Mouse (Mus musculus) midbrain, embryonic 14.5 days (tissue): ENCODE measurements around the gene Ddx41. TPM values are rescaled to one million over a fixed set of nuclear protein-coding genes. Genes with fewer than 3 reads are reported as not detected.

Experiments used
- ATAC-seq: fragments of 200-750 bp; cut with Nextera tagmentation; 2 replicates; pipeline ENCODE4 v1.8.0; 2017; ENCODE audit warnings: moderate number of reproducible peaks, moderate library complexity; ENCODE audit not compliant: low FRiP score, low TSS enrichment
- DNase-seq: peaks from one replicate; pipeline ENCODE4 v3.0.0-alpha.2; 2015
- H3K27ac ChIP-seq: fragments of 300-500 bp; sonication (generic); replicated peaks from 2 replicates; pipeline ENCODE4 v1.5.1; 2014; ENCODE audit warnings: mild to moderate bottlenecking, low read depth, low read length, moderate library complexity
- H3K27me3 ChIP-seq: fragments of 300-500 bp; sonication (generic); 2 replicates; pipeline ENCODE4 v1.6.1; 2014; ENCODE audit warnings: low read length, control low read depth, mixed read lengths; ENCODE audit not compliant: control insufficient read depth, insufficient read depth
- H3K36me3 ChIP-seq: fragments of 300-500 bp; sonication (generic); 2 replicates; pipeline ENCODE4 v1.6.1; 2014; ENCODE audit warnings: low read length, control low read depth; ENCODE audit not compliant: control insufficient read depth, insufficient read depth
- H3K4me1 ChIP-seq: fragments of 300-500 bp; sonication (generic); 2 replicates; pipeline ENCODE4 v1.6.1; 2014; ENCODE audit warnings: mild to moderate bottlenecking, antibody characterized with exemption, low read length, control low read depth; ENCODE audit not compliant: control insufficient read depth, insufficient read depth
- H3K4me2 ChIP-seq: fragments of 300-500 bp; sonication (generic); 2 replicates; pipeline ENCODE4 v1.6.1; 2014; ENCODE audit warnings: mild to moderate bottlenecking, low read length, moderate library complexity
- H3K4me3 ChIP-seq: fragments of 300-500 bp; sonication (generic); replicated peaks from 2 replicates; pipeline ENCODE4 v1.5.1; 2014; ENCODE audit warnings: low read depth, low read length
- H3K9ac ChIP-seq: fragments of 300-500 bp; sonication (generic); replicated peaks from 2 replicates; pipeline ENCODE4 v1.6.1; 2014; ENCODE audit warnings: mild to moderate bottlenecking, low read length, moderate library complexity
- H3K9me3 ChIP-seq: fragments of 300-500 bp; sonication (generic); 2 replicates; pipeline ENCODE4 v1.6.1; 2016; ENCODE audit warnings: low read length, control low read depth, mixed read lengths; ENCODE audit not compliant: control insufficient read depth
- WGBS: fragments of 180-500 bp; shearing (Covaris S2); extraction: QIAGEN DNeasy Blood & Tissue Kit; methylation state at CpG from one replicate; pipeline ENCODE4 v1.1.7; 2014; 5-methylcytosine and 5-hydroxymethylcytosine counted together
- polyA plus RNA-seq: library from polyadenylated mRNA; unstranded; fragments of >200 nt; fragmentation: Nextera tagmentation; extraction: Ambion mirVana; gene quantifications from 2 replicates; pipeline ENCODE4 v1.2.1, GENCODE M21; 2014

Gene Ddx41
- polyA plus RNA-seq, 1 experiment from 2014 or later, result 56.2 TPM

DNA sequence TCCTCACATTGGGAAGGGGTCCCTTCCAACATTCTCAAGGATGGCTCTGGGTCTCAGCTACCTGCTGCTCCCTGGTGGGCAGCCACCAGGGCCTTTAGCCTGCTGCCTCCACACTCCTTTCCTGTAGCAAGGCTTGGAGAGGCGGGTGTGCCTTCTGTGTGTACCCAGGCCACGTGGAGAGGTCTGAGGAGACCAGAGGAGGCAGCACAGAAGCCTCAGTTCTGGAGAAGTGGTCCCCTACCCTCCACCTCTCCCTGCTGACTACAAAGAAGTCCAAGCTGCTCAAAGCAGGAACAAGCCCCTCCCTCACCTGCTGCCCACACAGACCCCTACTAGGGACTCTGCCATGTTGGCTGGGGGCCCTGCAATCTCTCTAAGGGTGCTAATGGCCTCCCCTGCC lies 42.2 kb downstream of the Ddx41 start:
- no peak; the same call in 1 of the 2 replicates for ATAC-seq
- no peaks in the 10 kb centered on the region for H3K27me3 ChIP-seq
- H3K9me3 ChIP-seq, result no peaks in the 10 kb centered on the region
- H3K9ac ChIP-seq, result no peak overlapping the region
- no peak overlapping the region for H3K4me2 ChIP-seq
- WGBS, result 27% methylated on average over 2 of the region's 2 CpGs
- H3K27ac ChIP-seq, result no peak overlapping the region
- H3K36me3 ChIP-seq, result peaks cover 13% of the 10 kb centered on the region
- H3K4me1 ChIP-seq, result peaks cover 28% of the 10 kb centered on the region
- DNase-seq, result no peak
- no peak overlapping the region for H3K4me3 ChIP-seq

DNA sequence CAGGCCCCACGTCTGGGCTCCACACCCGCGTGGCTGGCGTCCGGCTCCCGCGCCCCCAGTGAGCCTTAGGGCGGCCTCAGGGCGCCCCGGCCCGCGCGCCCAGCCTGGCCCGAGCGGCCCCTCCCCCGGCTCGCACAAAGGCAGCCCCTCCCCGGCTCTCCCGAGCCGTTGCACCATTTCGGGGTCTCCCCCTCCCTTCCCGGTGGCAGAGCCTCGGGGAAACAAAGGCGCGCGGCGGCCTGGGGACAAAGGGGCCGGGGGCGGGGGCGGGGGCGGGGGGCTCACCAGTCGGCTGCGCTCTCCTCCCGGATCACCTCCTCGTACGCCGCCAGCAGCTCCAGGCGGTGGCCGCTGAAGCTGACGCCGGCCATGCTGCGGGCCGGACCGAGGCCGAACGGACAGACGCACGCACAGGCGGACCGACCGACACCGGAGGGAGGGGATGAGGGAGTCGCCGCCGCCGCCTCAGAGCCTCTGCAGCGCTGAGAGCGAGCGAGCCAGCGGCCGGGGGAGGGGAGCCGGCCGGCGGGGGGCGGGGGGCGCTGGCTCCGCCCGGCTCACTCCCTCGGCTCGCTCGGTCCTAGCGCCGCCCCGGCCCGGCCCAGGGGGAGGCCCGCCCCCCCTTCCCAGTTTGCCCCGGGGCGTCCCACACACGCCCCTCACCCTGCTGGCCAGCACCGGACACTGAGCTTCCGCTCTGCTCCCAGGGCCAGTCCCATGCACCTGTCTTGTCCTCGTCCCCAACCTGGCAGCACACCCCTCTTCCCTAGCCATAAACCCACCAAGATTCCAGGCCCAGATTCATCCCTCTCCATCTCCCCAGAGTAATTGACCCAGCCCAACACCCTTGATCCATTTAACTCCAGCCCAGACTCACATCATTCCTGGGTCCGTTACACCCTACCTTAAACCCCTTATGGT lies 48.6 kb downstream of the Ddx41 start, which contains the start of gene Dbn1:
Gene Dbn1, minus strand, starts transcription at position 534 of the 921 bp plus-strand sequence.
- ATAC-seq, result peak; percentile 80
- Histone ChIP-seq H3K4me2 (peak within 1 kb of the TSS; percentile 100), H3K9ac (peak within 1 kb of the TSS; percentile 100), H3K27me3 (no peaks in the 10 kb centered on the region), H3K4me3 (peak within 1 kb of the TSS; percentile 100), H3K9me3 (no peaks in the 10 kb centered on the region), H3K36me3 (peaks cover 14% of the 10 kb centered on the region), H3K27ac (peak within 1 kb of the TSS; percentile 100), H3K4me1 (peaks cover 38% of the 10 kb centered on the region)
- WGBS, result under 1% methylated on average over 65 of the region's 83 CpGs
- DNase-seq, result peak; percentile 92

DNA sequence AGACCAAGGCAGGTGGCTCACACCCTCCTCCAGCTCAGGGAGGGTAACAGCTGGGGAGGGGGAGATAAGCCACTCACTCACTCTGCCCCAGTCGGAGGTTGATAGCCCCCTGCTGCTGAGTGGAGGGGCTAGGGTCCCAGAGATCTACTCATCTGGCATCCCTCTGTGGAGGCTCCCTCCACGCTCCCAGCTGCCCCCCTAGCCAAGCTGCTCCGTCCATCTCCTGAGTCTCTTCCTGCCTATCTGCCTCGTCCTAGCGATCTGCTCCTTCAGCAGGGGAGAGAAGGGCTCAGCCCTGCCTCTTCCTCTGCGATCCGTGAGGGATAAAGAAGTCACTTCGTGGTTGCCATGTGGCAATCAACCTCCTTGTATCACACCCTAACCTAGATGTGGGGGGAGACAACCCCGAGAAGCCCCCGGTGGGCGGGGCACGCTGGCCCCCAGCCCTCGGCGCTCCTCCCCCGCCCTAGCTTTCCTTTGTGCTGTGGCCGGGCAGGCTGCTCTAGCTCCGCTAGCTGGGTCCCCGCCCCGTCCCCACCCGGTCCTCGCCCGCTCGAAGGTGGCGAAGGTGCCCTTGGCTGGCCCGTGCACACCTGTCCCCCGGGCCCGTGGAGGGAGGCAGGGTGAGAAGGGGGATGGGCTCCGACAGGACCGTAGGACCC lies 49.4 kb downstream of the Ddx41 start:
- DNase-seq (peak; percentile 83), ATAC-seq (peak; percentile 48)
- H3K27ac ChIP-seq, result peak overlapping the region; percentile 100
- peak overlapping the region; percentile 100 for H3K4me3 ChIP-seq
- peaks cover 22% of the 10 kb centered on the region for H3K36me3 ChIP-seq
- H3K9me3 ChIP-seq, result no peaks in the 10 kb centered on the region
- H3K4me1 ChIP-seq, result peaks cover 44% of the 10 kb centered on the region
- peak overlapping the region; percentile 100 for H3K4me2 ChIP-seq
- 0% methylated on average over 29 of the region's 29 CpGs for WGBS
- no peaks in the 10 kb centered on the region for H3K27me3 ChIP-seq
- peak overlapping the region; percentile 100 for H3K9ac ChIP-seq

DNA sequence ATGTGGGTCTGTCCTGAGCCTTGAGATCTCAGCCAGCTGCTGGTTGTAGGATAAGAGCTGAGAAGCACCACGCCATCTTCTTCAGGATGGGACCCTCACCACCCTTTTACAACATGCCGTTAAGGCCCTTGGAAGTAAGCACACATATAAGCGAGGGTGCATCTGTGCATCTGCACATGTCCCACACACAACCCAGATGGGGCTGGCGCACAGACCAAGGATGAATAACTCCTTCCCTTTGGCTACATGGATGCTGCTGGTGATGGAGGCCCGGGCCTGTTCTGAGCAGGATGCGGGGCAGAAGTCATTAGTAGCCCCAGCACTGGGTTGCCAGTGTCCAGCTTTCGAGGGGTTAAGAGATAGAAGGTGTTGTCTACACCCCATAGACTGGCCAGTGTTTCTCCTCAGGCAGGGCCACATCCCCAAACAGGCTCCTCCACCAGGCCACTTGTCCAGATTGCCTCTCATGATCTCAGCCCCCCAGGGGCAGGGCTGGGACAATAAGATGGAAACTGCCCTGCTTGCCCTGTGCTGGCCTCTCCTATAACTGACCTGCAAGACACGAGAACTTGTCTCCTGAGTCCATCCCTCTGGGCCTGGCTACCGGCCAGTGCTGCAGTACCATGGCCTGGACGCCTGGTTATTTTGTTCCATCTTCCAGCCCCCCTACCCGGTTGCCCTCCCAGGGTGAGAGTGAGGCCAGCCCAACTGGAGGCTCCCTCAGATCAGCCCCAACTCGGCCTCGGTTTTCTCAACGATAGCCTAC lies 50.2 kb downstream of the Ddx41 start:
- 29% methylated on average over 14 of the region's 14 CpGs for WGBS
- Histone ChIP-seq H3K36me3 (peaks cover 30% of the 10 kb centered on the region), H3K9ac (peak overlapping the region; percentile 100), H3K4me2 (peak overlapping the region; percentile 100), H3K4me1 (peaks cover 44% of the 10 kb centered on the region), H3K27ac (peak overlapping the region; percentile 100), H3K27me3 (no peaks in the 10 kb centered on the region), H3K9me3 (no peaks in the 10 kb centered on the region), H3K4me3 (peak overlapping the region; percentile 100)
- DNase-seq, result peak; percentile 59
- ATAC-seq, result no peak

DNA sequence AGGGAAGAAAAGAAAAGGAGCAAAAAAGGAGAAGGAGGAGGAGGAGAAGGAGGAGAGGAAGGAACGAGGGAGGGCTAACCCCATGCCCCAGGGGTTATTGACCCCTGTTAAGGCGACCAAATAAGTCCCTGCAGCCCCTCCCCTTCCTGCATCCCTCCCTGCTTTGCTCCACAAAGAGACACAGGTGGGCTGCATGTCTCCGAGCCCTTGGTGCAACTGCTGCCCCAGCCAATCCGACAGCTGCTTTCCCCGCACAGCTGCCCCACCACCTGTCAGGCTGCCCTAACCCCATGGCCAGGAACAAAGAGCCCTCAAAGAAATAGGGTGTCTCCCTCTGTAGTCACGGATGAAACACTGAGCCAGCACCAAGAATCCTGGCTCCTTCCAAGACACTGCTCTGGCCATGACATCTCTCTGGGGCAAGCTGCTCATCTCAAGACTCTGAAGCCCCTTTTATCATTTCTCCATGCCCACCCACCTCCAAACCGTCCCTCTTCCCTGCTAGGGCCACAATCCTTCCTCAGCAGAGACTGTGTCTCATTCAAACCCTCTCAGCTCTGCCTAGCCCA lies 51.9 kb downstream of the Ddx41 start:
- DNase-seq, result no peak
- Histone ChIP-seq H3K4me2 (peak overlapping the region; percentile 100), H3K27ac (peak overlapping the region; percentile 100), H3K9me3 (no peaks in the 10 kb centered on the region), H3K27me3 (no peaks in the 10 kb centered on the region), H3K36me3 (peaks cover 46% of the 10 kb centered on the region), H3K4me1 (peaks cover 44% of the 10 kb centered on the region), H3K4me3 (peak overlapping the region; percentile 100), H3K9ac (peak overlapping the region; percentile 100)
- 6% methylated on average over 7 of the region's 7 CpGs for WGBS
- ATAC-seq, result no peak

DNA sequence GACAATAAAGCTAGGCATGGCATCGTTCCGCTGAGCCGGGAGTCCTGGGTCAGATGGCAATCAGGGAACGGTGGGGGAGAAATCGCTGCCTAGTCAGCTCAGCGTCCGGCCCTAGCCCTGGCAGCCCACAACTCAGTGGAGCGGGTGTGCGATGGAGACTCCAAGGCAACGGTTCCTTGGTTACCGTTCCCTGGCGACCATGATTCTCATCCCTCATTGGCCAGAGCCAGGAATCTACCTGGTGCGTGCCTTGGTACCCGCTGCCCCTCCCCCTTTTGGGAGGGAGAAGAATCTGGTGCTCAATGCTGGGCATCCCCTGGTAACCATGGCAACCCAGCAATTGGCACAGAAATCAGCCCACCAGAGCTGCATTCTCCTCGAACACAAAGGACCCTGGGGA lies 52.9 kb downstream of the Ddx41 start:
- peak overlapping the region; percentile 100 for H3K9ac ChIP-seq
- peak overlapping the region; percentile 100 for H3K4me2 ChIP-seq
- ATAC-seq (peak; percentile 74), DNase-seq (peak; percentile 98)
- peaks cover 56% of the 10 kb centered on the region for H3K36me3 ChIP-seq
- no peaks in the 10 kb centered on the region for H3K9me3 ChIP-seq
- H3K4me3 ChIP-seq, result peak overlapping the region; percentile 100
- 1% methylated on average over 15 of the region's 15 CpGs for WGBS
- peak overlapping the region; percentile 100 for H3K27ac ChIP-seq
- peaks cover 44% of the 10 kb centered on the region for H3K4me1 ChIP-seq
- H3K27me3 ChIP-seq, result no peaks in the 10 kb centered on the region

DNA sequence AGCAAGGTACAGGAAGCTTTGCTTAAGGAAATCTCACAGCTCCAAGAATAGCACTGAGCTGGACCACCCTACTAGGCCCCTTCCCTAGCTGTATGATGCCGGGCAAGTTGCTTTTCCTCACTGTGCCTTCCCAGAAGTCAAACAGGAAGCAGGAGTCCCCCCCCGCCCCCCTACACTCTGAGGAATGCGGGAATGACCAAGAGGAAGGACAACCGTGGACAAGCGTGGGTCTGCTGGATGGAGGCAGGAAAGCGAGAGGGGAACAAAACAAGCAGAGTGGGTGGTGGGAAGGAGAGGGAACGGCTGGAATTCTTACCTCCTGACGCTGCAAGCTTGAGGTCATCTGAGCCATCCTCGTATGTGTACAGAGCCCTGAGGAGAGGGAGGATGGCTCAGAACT lies 53.4 kb downstream of the Ddx41 start:
- ATAC-seq, result no peak
- peaks cover 39% of the 10 kb centered on the region for H3K4me1 ChIP-seq

DNA sequence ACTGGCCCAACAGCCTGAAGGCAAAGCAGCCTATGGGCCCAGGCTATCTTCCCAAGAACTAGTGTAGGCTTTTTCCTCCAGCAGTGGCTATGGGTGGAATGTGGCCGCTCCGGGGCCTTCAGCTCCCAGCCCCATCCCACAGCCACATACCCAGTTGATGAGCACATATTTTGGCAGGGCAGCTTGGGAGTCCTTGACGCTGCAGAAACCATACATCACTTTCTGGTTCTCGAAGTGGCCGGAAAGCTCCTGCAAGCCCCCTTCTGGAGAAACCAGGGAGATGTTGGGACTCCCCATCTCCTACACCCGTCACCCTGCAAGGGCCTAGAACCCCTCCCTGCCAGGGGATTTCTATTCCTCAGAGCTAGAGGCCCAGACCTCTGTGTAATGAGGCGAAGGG lies 53.9 kb downstream of the Ddx41 start:
- Histone ChIP-seq H3K36me3 (peaks cover 66% of the 10 kb centered on the region), H3K27me3 (no peaks in the 10 kb centered on the region), H3K27ac (no peak overlapping the region; the same call in 1 of the 2 replicates), H3K9me3 (no peaks in the 10 kb centered on the region), H3K4me3 (no peak overlapping the region), H3K4me1 (peaks cover 38% of the 10 kb centered on the region), H3K4me2 (peak overlapping the region; percentile 100), H3K9ac (no peak overlapping the region)
- WGBS, result 83% methylated on average over 7 of the region's 7 CpGs
- no peak for DNase-seq
- no peak for ATAC-seq

More for the DNA sequence above, 53.4 kb downstream of the Ddx41 start:
- H3K9ac ChIP-seq, result peak overlapping the region; percentile 48; the same call in 1 of the 2 replicates
- WGBS, result 48% methylated on average over 9 of the region's 9 CpGs
- peak overlapping the region; percentile 84 for H3K27ac ChIP-seq
- peaks cover 61% of the 10 kb centered on the region for H3K36me3 ChIP-seq
- no peaks in the 10 kb centered on the region for H3K9me3 ChIP-seq
- H3K4me3 ChIP-seq, result peak overlapping the region; percentile 100
- H3K4me2 ChIP-seq, result peak overlapping the region; percentile 100
- no peaks in the 10 kb centered on the region for H3K27me3 ChIP-seq
- no peak for DNase-seq
